Mouse (Mus musculus): ENCODE data around the gene Foxred1. TPM values are rescaled to one million over a fixed set of nuclear protein-coding genes. Genes with fewer than 3 reads are reported as not detected.

The Foxred1 gene
- total RNA-seq, 2 experiments from 2014 or later: 75.0 to 83.1 TPM

Other genes starting within 250 kb of the Foxred1 start
- gene St3gal4, start 91.8 kb downstream of the Foxred1 start, total RNA-seq (2021): 10 to 100 TPM; 24.1 to 26.0 TPM
- gene Dcps, start 35.0 kb downstream of the Foxred1 start, total RNA-seq (2021): 10 to 100 TPM; 12.8 to 16.8 TPM
- gene Srpr, start 10.9 kb downstream of the Foxred1 start, total RNA-seq (2021): 10 to 100 TPM; 81.3 to 90.0 TPM
- 1 to 10 TPM; 4.3 to 6.0 TPM for gene Tirap, start 10.8 kb downstream of the Foxred1 start, total RNA-seq (2021)
- gene Fam118b, start 56.8 kb upstream of the Foxred1 start, total RNA-seq (2021): 10 to 100 TPM; 12.0 to 15.7 TPM
- gene Rpusd4, start 56.8 kb upstream of the Foxred1 start, total RNA-seq (2021): 10 to 100 TPM; 14.9 to 16.3 TPM
- 1 to 10 TPM; 9.0 to 9.2 TPM for gene Cdon, start 210.1 kb upstream of the Foxred1 start, total RNA-seq (2021)

Data from heart, adult 18-20 months (tissue).